Mouse (Mus musculus) embryonic fibroblast, embryonic 13.5 days (primary cell): ENCODE measurements around the gene Cadm4.

Source experiments
- CTCF ChIP-seq: IDR thresholded peaks from 2 replicates; pipeline ENCODE4 v1.5.1; 2011; ENCODE audit warnings: mild to moderate bottlenecking, control low read depth, low read length, moderate library complexity, borderline replicate concordance; ENCODE audit not compliant: insufficient read depth
- POLR2A ChIP-seq: IDR thresholded peaks from 2 replicates; pipeline ENCODE4 v1.6.1; 2011; ENCODE audit warnings: low read depth, mild to moderate bottlenecking, control low read depth, low read length, moderate library complexity

- TF ChIP-seq CTCF (no peak), POLR2A (no peak)
Measured at GRCm38 (mm10) chr7:24482208-24483020, 591 bp downstream of the Cadm4 start.
